Mouse (Mus musculus): ENCODE measurements around the gene Prc1. TPM values are rescaled to one million over a fixed set of nuclear protein-coding genes. Genes with fewer than 3 reads are reported as not detected.

Prc1 gene
- polyA plus RNA-seq (2012; rRNA removed), result 12.2 and 15.8 TPM in 2 replicates

DNA sequence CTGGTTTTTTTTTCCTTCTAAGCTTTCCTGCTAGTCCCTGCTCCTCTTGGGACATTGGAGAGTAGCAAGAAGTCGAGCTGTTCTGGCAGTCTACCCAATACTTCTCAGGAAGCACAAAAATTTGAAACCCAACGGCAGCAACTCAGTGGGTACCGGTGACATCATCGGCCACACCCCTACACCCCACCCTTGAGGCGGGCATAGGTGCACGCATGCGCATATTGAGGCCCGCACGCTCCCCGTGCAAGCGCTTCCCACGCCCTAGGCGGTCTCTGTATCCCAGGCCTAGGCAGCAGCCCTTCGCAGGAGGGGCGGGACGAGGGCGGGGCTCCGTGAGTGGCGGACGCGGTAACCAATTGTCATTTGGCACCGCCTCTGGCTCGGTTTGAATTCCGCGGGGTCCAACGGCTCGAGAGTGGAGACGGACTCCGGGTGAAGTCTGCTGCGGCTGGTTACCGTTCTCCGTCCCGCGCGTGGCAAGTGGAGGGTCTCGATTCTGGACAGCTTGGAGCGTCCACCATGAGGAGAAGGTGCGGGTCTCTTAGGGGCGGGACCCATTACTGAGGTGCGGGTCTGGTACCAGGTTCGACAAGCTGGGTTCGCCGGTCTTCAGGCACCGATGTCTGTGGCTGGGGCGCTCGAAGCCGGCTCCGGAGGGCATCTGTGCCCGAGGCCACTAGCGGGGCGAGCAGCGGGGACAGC, at the start of gene Prc1:
TSS of gene Prc1 (plus strand) at position 389 of the 702 bp plus-strand sequence.
- TF ChIP-seq POLR2A (IDR thresholded peaks at IDR 0.05; ENCODE audit: low read depth, low read length) (no peak), CTCF (IDR thresholded peaks at IDR 0.05; ENCODE audit: extremely low read depth, insufficient read depth, insufficient read length, insufficient replicate concordance) (no peak)
- no peaks in the 10 kb centered on the region for H3K27me3 ChIP-seq (ENCODE audit: control insufficient read depth, insufficient read depth, low read length)
- H3K4me3 ChIP-seq (ENCODE audit: extremely low read depth, insufficient read depth, insufficient read length), result peak within 1 kb of the TSS; percentile 64
- no peaks in the 10 kb centered on the region for H3K4me1 ChIP-seq (ENCODE audit: control insufficient read depth, insufficient read depth, insufficient read length)
- WGBS, result under 1% methylated on average over 52 of the region's 52 CpGs
- peak; percentile 95 to 96 for DNase-seq (ENCODE audit: low read depth in 1 of 2, low spot score in 2 of 2)
- peaks cover 1% of the 10 kb centered on the region; the same call in 1 of the 2 replicates for H3K36me3 ChIP-seq (ENCODE audit: control insufficient read depth, insufficient read depth, low read length)
- H3K27ac ChIP-seq (ENCODE audit: insufficient read depth, low read length), result no peak within 1 kb of the TSS; the same call in 1 of the 2 replicates

DNA sequence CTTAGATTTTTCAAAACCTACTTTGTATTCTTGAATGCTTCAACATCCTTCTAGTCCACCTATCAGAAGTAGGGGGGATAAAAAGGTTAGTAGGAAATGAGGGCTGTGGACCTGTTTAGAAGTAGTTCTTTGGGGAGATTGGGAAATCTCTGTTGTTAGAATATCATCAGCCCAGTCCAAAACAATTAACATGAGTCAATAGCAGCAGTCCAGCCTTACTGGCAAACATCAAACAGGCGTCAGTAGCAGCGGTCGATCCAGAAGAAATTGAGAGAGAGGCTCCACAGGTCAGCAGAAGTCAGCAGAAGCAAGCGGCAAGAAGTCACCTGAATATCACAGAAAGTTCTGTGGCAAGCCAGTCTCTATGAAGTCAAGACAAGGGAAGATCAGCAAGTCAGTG, 49.4 kb upstream of the Prc1 start:
- H3K27ac ChIP-seq (ENCODE audit: insufficient read depth, low read length), result no peak overlapping the region
- peaks cover 2% of the 10 kb centered on the region; the same call in 1 of the 2 replicates for H3K36me3 ChIP-seq (ENCODE audit: control insufficient read depth, insufficient read depth, low read length)

DNA sequence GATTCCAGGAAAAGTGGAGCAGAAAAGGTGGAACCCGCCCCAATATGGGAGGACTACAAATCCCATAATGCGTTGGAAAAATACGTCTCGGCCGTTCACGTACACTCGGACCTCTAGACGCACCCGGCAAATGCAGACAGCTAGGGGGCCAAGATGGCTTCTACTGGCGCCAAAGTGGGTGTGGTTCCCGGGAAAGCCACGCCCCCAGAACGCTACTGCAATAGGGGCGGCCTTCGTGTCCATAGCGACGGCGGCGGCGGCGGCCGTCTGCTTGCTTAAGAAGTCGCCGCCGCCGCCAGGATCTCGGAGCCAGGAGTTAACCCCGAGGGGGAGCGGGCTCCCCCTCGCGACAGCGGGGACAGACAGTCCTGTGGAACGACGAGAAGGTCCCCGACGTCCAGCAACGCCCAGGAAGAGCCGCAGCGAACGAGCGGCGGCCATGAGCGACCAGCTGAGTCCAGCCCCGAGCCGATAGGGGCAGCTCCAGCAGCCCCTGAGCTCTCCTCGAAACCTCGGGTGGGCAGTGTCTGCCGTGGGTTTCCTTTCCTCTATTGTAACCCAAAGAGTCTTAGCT, 48.0 kb upstream of the Prc1 start, which contains the start of gene Ttll13:
TSS of gene Ttll13 (plus strand) at position 229 of the 574 bp plus-strand sequence.
- WGBS, result under 1% methylated on average over 48 of the region's 48 CpGs
- Histone ChIP-seq H3K27me3 (ENCODE audit: control insufficient read depth, insufficient read depth, low read length) (no peaks in the 10 kb centered on the region), H3K27ac (ENCODE audit: insufficient read depth, low read length) (peak within 1 kb of the TSS; percentile 49), H3K4me3 (ENCODE audit: extremely low read depth, insufficient read depth, insufficient read length) (peak within 1 kb of the TSS; percentile 63), H3K36me3 (ENCODE audit: control insufficient read depth, insufficient read depth, low read length) (no peaks in the 10 kb centered on the region), H3K4me1 (ENCODE audit: control insufficient read depth, insufficient read depth, insufficient read length) (no peaks in the 10 kb centered on the region)
- TF ChIP-seq CTCF (IDR thresholded peaks at IDR 0.05; ENCODE audit: extremely low read depth, insufficient read depth, insufficient read length, insufficient replicate concordance) (0 out of 2 replicates have a peak, but pooled peaks have one; percentile 15), POLR2A (IDR thresholded peaks at IDR 0.05; ENCODE audit: low read depth, low read length) (no peak)
- DNase-seq (ENCODE audit: low read depth in 1 of 2, low spot score in 2 of 2), result peak; percentile 92 to 97

More for the DNA sequence above, 49.4 kb upstream of the Prc1 start:
- 100% methylated on average over 4 of the region's 4 CpGs for WGBS
- Histone ChIP-seq H3K27me3 (ENCODE audit: control insufficient read depth, insufficient read depth, low read length) (no peaks in the 10 kb centered on the region), H3K4me1 (ENCODE audit: control insufficient read depth, insufficient read depth, insufficient read length) (no peaks in the 10 kb centered on the region), H3K4me3 (ENCODE audit: extremely low read depth, insufficient read depth, insufficient read length) (no peak overlapping the region)
- no peak for DNase-seq (ENCODE audit: low read depth in 1 of 2, low spot score in 2 of 2)
- TF ChIP-seq CTCF (IDR thresholded peaks at IDR 0.05; ENCODE audit: extremely low read depth, insufficient read depth, insufficient read length, insufficient replicate concordance) (no peak), POLR2A (IDR thresholded peaks at IDR 0.05; ENCODE audit: low read depth, low read length) (no peak)

DNA sequence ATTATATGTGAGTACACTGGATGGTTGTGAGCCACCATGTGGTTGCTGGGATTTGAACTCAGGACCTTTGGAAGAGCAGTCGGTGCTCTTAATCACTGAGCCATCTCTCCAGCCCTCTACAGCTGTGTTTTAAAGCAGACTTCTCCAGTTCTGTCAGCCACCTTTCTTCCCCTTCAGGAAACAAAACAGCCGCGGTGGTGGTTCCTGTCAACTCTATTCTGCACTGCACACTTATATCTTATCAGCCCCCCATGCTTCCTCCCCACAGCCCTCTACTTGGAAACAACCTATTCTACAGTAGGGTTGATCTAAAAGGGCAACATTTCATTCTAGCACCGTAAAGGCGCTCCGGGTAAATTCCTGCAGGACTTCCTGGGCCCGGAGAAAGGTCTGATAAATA, 47.4 kb upstream of the Prc1 start:
- H3K4me3 ChIP-seq (ENCODE audit: extremely low read depth, insufficient read depth, insufficient read length), result no peak overlapping the region
- no peaks in the 10 kb centered on the region for H3K4me1 ChIP-seq (ENCODE audit: control insufficient read depth, insufficient read depth, insufficient read length)
- 17% methylated on average over 7 of the region's 7 CpGs for WGBS
- no peaks in the 10 kb centered on the region for H3K27me3 ChIP-seq (ENCODE audit: control insufficient read depth, insufficient read depth, low read length)
- no peak for DNase-seq (ENCODE audit: low read depth in 1 of 2, low spot score in 2 of 2)
- H3K27ac ChIP-seq (ENCODE audit: insufficient read depth, low read length), result no peak overlapping the region
- TF ChIP-seq POLR2A (IDR thresholded peaks at IDR 0.05; ENCODE audit: low read depth, low read length) (no peak), CTCF (IDR thresholded peaks at IDR 0.05; ENCODE audit: extremely low read depth, insufficient read depth, insufficient read length, insufficient replicate concordance) (no peak)
- no peaks in the 10 kb centered on the region for H3K36me3 ChIP-seq (ENCODE audit: control insufficient read depth, insufficient read depth, low read length)

DNA sequence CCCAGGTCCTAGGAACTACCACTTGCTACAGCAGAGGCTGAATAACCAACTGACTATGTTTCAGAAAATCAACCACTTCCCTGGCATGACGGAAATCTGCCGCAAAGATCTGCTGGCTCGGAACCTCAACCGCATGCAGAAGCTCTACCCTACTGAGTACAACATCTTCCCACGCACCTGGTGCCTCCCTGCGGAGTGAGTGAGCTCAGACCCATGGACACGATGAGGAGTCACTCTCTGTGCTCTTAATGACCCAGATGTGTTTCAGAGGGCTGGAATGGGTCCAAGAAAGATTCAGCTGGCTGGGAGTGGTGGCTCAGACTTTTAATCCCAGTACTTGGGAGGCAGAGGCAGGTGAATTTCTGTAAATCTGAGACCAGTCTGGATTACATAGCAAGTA, 41.8 kb upstream of the Prc1 start:
- no peaks in the 10 kb centered on the region for H3K36me3 ChIP-seq (ENCODE audit: control insufficient read depth, insufficient read depth, low read length)

DNA sequence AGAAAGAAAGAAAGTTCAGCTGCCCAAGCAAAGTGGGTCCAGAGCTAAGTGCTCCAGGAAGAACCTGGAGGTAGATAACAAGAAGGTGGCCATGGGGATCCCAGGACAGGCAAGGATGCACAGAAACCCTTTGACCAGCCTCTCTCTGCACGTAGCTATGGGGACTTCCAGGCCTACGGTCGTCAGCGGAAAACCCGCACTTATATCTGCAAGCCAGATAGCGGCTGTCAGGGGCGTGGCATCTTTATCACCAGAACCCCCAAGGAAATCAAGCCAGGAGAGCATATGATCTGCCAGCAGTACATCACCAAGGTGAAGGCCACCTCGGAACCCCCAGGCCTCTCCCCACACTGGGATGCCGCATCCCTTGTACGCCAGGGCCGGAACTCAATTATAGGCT, 41.4 kb upstream of the Prc1 start:
- DNase-seq (ENCODE audit: low read depth in 1 of 2, low spot score in 2 of 2), result no peak
- H3K27me3 ChIP-seq (ENCODE audit: control insufficient read depth, insufficient read depth, low read length), result no peaks in the 10 kb centered on the region
- no peaks in the 10 kb centered on the region for H3K36me3 ChIP-seq (ENCODE audit: control insufficient read depth, insufficient read depth, low read length)
- H3K4me1 ChIP-seq (ENCODE audit: control insufficient read depth, insufficient read depth, insufficient read length), result no peaks in the 10 kb centered on the region
- no peak overlapping the region for H3K4me3 ChIP-seq (ENCODE audit: extremely low read depth, insufficient read depth, insufficient read length)
- 92% methylated on average over 11 of the region's 11 CpGs for WGBS
- TF ChIP-seq CTCF (IDR thresholded peaks at IDR 0.05; ENCODE audit: extremely low read depth, insufficient read depth, insufficient read length, insufficient replicate concordance), result no peak
- no peak for TF ChIP-seq POLR2A (IDR thresholded peaks at IDR 0.05; ENCODE audit: low read depth, low read length)
- H3K27ac ChIP-seq (ENCODE audit: insufficient read depth, low read length), result no peak overlapping the region

More for the DNA sequence above, 41.8 kb upstream of the Prc1 start:
- 84% methylated on average over 7 of the region's 7 CpGs for WGBS
- TF ChIP-seq POLR2A (IDR thresholded peaks at IDR 0.05; ENCODE audit: low read depth, low read length), result no peak
- no peak for TF ChIP-seq CTCF (IDR thresholded peaks at IDR 0.05; ENCODE audit: extremely low read depth, insufficient read depth, insufficient read length, insufficient replicate concordance)
- H3K27me3 ChIP-seq (ENCODE audit: control insufficient read depth, insufficient read depth, low read length), result no peaks in the 10 kb centered on the region
- H3K27ac ChIP-seq (ENCODE audit: insufficient read depth, low read length), result no peak overlapping the region
- H3K4me1 ChIP-seq (ENCODE audit: control insufficient read depth, insufficient read depth, insufficient read length), result no peaks in the 10 kb centered on the region
- no peak for DNase-seq (ENCODE audit: low read depth in 1 of 2, low spot score in 2 of 2)
- no peak overlapping the region for H3K4me3 ChIP-seq (ENCODE audit: extremely low read depth, insufficient read depth, insufficient read length)

DNA sequence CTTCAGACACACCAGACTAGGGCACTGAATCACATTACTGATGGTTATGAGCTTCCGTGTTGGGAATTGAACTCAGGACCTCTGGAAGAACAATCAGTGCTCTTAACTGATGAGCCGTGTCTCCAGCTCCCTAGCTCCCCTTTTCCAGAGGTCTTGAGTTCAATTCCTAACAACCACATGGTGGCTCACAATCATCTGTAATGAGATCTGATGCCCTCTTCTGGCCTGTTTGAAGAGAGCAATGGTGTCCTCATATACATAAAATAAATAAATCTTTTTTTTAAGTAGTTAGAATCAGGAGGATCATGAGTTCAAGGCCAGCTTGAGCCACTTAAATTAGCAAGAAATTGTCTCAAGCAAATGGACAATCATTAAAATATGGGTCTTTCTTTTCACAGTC, 38.3 kb upstream of the Prc1 start:
- H3K4me3 ChIP-seq (ENCODE audit: extremely low read depth, insufficient read depth, insufficient read length), result no peak overlapping the region
- no peaks in the 10 kb centered on the region for H3K27me3 ChIP-seq (ENCODE audit: control insufficient read depth, insufficient read depth, low read length)
- TF ChIP-seq POLR2A (IDR thresholded peaks at IDR 0.05; ENCODE audit: low read depth, low read length), result no peak
- TF ChIP-seq CTCF (IDR thresholded peaks at IDR 0.05; ENCODE audit: extremely low read depth, insufficient read depth, insufficient read length, insufficient replicate concordance), result no peak
- H3K36me3 ChIP-seq (ENCODE audit: control insufficient read depth, insufficient read depth, low read length), result no peaks in the 10 kb centered on the region
- H3K27ac ChIP-seq (ENCODE audit: insufficient read depth, low read length), result no peak overlapping the region
- H3K4me1 ChIP-seq (ENCODE audit: control insufficient read depth, insufficient read depth, insufficient read length), result no peaks in the 10 kb centered on the region
- 66% methylated on average over 2 of the region's 2 CpGs for WGBS
- no peak for DNase-seq (ENCODE audit: low read depth in 1 of 2, low spot score in 2 of 2)
